Mouse (Mus musculus) neutrophil, adult 5-6 weeks (primary cell): ENCODE data around the gene Gemin5. TPM values are rescaled to one million over a fixed set of nuclear protein-coding genes. Genes with fewer than 3 reads are reported as not detected.
"Not testable (repeated sequence)": the region's sequence is repeated elsewhere in the genome, so short reads cannot be mapped to it uniquely, and the experiment has no call there.

Experiments used
- ATAC-seq: fragments of 151-379, 151-347 bp; 2 replicates; pipeline ENCODE4 v1.8.0; 2017; ENCODE audit warnings: mild to moderate bottlenecking, moderate TSS enrichment; ENCODE audit not compliant: insufficient number of reproducible peaks, poor library complexity, low FRiP score, severe bottlenecking; ENCODE audit errors: extremely low read depth
- total RNA-seq: library from RNA; stranded (forward); fragments of 200-1000 nt; gene quantifications from 2 replicates; pipeline ENCODE4 v1.2.3, GENCODE M21; 2017

Gene Gemin5
- total RNA-seq, 1 experiment from 2014 or later: 10.5 TPM

DNA sequence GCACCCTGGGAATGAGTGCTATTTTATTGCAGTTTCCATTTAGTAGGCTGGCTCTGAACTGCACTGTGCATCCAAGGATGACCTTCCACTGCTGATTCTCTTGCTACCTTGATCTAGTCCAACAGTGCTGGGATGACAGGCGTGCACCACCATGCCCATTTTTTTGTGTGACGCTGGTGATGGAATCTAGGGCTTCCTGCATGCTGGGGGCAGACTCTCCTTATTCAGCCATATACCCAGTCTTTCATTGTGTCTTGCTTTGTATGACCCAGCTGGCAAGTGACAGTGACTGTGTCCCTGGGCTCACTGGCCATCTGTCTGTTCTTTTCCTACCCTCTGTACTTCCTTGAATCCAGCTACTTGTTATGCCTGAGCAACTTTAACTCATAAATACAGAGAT, 44.6 kb downstream of the Gemin5 start:
- no peak for ATAC-seq

DNA sequence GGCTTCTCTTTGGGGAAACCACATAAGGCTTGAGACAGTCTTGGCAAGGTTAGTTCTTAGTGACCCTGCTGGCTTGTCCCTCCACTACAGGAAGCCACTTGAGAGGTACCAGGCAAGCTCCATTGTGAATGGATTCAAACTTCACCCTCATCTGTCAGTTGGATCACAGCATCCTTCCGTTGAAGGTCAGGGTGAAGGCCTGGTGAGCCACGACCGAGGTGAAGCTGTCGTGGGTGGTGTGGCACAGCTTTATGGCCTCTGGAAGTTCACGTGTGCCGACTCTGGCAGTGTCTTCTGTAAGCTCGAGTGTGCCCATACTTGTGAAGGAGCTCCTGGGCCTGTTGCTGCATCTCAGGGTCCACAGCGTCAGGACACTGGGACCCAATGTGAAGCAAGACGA, 47.0 kb downstream of the Gemin5 start:
- ATAC-seq: no peak

DNA sequence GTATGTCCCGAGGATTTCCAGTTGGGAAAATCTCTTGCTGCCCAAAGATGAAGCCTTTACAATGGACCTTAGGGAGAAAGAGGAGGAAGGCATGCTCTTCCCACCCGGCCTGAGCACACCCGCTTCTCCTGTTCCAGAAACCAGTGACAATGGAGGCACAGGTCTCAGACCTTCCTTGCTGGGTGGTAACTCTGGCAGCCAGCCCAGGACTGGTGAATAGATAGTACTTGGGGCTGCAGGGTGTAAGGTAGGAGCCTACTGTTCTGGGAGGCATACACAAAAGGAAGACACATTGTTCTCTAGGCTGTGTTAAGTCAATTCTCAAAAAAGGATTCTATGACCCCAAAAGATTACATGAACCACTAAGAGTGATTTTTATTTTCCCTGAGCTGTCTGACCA, 47.7 kb downstream of the Gemin5 start:
- ATAC-seq: no peak

DNA sequence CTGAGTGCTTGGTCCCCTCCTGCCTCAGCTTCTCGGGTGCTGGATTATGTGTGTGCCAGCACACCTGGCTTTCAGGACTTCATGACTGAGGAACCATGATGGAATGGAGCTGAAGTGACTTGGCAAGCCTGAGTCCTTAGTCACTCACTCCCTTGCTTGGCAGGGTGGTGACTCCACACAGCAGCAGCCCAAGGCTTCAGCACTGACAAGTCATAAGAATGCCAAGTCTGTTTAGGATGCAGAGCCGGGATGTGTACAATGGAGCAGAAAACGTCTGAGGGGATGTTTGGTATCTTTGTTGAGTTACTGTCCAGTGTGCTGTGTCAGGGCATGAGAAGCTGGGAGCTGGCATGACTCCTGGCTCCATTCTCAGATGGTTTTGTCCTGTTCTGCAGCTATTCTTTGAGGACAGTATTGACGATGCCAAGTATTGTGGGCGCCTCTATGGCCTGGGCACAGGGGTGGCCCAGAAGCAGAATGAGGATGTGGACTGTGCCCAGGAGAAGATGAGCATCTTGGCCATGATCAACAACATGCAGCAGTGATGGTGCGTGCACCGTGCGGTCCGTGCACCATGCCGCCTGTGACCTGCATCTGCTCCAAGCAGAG, 51.2 kb downstream of the Gemin5 start:
- ATAC-seq: no peak

DNA sequence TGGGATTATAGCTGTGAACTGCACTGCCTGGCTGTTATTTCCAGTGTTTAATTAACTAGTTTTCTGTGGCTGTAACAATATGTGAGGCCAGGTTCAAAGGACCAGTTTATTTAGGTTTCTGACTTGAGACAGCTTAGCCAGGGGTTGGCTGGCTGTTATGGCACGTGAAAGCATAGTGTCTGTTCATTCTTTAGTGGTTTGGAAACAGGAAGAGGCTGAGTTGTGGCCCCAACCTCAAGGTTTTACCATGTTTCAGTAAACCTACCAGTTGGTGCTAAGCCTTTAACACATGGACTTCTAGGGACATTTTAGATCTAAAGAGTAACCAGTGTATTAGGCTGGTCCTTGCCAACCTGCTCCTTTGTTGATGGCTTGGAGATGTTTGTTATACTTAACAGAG, 51.8 kb downstream of the Gemin5 start:
- ATAC-seq: no peak

DNA sequence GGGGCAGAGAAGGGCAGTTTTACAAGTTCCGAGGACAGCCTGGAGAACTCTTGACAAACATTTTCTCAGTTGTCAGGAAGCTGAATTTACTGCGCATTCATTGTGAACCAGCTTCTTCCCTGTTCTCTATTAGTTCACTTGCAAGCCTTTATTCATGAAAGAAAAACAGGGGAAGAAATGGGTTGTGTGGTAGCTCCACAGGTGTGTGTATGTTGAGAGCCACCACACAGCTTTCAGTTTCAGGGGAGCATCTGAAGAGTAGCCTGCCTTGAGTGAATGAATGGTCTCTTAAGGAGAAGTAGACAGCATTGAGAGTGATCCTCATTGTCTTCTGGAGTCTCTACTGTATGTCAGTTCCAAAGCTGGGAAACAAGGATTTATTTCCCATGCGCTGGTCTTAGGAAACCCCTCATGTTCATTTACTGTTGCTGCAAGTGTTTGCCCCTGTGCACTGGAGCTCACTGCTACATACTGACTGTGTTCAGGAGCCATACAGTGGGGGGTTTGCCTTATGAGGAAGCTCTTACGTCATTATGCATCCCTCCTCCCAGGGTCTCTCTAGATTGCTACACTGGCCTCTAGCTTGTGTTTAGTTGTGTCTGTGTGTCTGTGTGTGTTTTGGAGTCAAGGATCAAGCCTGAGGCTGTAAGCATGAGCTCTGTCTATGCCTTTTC, 60.5 kb downstream of the Gemin5 start:
- ATAC-seq: no peak

DNA sequence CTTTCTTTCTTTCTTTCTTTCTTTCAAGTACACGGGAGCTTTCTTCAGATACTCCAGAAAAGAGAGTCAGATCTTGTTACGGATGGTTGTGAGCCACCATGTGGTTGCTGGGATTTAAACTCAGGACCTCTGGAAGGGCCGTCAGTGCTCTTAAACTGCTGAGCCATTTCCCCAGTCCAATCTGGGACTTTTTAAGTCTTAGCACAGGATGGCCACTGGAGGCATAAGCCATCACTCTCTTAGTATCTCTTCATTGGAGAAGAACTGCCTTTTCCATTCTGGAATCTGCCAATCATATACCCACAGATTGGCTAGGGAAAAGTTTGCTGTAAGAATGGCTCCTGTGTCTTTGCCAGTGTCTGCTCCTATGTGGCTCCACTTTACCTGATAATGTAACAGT, 61.3 kb downstream of the Gemin5 start:
- no peak for ATAC-seq

DNA sequence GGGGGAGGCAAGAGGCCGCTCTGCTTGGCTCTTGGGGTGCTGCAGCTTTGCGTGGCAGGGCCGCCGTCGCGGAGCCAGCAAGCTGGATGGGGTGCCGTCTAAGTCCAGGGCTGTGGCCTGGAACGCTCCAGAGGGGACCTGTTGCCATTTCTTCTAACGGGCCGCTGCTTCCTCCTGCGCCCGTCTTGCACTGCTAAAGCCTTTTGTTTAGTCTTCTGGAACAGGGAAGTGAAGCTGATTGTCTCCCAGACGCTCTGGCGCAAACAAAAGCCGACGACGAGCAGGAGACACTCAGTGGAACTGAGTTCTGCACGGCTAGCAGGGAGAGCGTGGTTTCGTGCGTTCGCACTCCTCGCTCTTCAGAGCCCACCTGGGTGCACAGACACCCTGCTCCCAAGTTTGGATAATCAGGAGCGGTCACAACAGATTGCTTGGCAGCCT, 64.0 kb downstream of the Gemin5 start:
- ATAC-seq: peak; percentile 18; the same call in 1 of the 2 replicates

DNA sequence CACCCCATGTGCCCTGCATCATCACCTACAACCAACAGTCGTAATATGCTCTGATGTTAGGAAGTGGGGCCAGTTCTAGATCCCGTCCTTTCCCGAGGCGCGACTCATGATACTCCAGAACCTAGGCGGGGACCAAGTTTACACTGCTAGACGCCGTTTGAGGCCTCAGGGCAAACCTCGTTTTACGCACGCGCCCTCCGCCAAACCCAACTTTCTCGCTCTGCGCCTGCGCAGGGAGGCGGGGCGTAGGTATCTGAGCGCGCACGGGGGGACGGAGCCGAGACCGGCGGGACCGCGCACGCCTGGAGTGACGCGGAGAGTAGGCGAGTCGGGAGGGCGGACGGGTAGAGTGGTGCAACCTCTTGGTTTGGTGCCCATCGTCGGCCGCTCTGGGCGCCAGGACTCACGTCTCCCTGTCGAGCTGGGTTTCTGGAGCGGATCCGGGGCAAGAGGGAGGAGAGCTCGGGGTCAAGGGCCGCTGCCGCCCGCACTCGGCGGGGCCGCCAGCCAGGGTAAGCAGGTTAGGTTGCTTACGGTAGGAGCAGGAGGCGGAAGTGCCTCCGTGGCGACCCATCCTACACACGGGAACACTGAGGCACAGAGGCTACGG, 64.5 kb downstream of the Gemin5 start, which contains the start of gene Cnot8:
Cnot8 (plus strand) TSS at position 457 of the 610 bp plus-strand sequence.
- peak; percentile 96 for ATAC-seq

DNA sequence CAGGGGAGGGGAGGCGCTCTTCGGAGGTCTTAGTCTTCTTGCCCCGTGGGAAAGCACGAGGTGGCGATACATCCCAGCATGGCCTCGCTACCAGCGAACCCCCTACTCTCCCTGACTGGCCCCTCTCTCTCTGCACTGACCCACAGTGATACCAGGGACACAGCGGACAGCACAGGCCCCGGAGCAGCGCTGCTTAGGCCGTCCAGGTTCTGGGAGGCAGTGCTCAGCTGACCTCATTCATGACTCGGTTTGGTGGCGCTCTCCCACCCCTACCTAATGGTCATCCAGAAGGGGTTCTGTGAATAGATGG, 65.0 kb downstream of the Gemin5 start:
- ATAC-seq: no peak

DNA sequence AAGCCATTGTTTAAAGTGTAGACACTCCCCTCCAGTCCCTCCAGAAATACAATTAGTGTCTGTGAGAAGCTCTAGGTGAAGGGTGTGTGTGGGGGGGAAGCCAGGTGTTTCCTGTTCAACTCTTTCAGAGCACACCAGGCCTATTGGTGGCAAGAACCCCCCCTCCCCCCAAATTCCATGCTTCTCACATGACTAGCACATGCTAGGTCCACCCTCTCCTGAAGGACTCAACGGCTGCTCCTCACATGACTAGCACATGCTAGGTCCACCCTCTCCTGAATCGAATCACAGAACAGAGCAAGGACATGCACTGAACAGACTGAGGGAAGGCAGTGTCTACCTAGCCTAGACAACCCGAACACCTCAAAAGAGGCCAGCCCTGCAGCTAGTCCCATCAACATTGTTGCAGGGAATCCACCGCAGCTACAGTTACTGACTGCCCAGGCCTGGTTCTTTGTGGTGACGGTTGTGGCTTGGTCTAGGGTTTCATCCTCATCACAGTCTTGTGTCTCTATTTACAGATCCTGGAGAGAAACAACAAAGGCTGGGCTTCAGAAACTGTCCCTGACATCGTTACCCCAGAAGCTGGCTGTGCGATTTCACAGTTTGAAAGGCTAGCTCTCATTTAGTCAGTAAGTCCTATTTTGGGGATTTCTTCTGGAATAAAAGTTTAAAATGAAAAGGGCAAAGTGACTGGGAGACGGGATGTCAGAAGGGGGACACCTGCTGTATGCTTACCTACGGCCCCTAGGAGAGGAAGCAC, 65.6 kb downstream of the Gemin5 start:
- ATAC-seq: no peak

DNA sequence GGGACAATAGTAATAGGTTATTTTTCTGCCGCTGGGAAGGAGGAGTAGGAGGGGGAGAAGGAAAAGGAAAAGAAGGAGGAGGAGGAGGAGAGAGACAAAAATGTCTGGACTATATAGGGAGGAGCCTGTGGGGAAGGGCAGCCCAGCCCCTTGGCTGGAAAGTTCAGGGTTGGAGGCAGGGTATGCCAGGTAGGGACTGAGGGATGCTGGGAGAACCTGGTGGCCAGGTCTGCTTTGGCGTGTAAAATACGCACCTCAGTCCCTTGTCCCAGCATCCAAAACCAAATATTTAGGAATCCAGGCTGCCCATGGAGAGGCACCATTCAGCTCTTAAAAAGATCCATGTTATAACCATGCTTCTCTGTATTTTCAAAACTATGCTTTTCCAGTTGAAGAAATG, 66.2 kb downstream of the Gemin5 start:
- ATAC-seq: no peak

DNA sequence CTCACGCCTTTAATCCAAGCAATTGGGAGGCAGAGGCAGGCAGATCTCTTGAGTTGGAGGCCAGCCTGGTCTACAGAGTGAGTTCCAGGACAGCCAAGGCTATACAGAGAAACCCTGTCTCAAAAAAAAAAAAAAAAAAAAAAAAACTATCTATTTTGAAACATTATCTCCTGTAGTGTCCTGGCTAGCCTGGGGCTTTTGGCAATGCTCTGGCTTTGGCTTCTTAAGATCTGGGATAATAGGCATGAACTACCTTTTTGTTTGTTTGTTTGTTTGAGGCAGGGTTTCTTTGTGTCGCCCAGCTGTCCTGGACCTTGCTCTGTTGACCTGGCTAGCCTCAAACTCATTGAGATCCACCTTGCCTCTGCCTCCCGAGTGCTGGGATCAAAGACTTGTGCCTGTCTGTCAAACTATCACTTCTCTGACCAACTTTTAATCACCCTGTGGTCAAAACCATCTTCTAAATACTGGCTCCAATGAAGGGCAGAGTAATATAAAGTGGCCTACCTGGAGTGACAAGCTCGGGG, 67.1 kb downstream of the Gemin5 start:
- ATAC-seq: no peak

DNA sequence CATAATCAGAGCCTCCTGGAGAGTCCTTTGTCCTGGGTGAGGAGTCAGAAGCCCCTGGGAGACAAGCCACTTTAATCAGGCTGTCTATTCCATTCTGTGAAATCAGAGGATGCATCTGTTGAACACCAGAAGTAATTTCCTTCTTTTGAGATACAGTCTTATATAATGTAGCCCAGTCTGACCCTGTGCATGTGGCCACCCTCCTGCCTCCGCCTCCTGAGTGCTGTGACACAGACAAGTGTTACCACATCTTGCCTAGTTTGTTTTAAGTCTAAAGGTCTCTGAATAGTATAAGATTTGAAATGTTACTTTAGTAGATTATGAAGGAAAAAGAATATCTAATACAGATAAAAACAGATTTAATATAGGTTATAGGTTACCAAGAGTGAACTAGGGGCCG, 68.3 kb downstream of the Gemin5 start:
- ATAC-seq: no peak

DNA sequence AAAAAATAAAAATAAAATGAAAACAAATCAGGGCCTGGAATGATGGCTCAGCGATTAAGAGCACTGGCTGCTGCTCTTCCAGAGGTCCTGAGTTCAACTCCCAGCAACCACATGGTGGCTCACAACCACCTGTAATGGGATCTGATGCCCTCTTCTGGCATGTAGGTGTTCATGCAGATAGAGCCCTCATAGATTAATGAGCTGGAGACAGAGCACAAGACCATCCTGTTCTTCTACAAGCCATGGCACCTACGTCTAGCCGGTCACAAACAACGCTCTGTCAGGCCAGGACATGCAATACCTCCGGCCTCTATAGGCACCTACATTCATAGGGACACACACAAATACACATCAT, 70.0 kb downstream of the Gemin5 start:
- ATAC-seq: not testable (repeated sequence)

DNA sequence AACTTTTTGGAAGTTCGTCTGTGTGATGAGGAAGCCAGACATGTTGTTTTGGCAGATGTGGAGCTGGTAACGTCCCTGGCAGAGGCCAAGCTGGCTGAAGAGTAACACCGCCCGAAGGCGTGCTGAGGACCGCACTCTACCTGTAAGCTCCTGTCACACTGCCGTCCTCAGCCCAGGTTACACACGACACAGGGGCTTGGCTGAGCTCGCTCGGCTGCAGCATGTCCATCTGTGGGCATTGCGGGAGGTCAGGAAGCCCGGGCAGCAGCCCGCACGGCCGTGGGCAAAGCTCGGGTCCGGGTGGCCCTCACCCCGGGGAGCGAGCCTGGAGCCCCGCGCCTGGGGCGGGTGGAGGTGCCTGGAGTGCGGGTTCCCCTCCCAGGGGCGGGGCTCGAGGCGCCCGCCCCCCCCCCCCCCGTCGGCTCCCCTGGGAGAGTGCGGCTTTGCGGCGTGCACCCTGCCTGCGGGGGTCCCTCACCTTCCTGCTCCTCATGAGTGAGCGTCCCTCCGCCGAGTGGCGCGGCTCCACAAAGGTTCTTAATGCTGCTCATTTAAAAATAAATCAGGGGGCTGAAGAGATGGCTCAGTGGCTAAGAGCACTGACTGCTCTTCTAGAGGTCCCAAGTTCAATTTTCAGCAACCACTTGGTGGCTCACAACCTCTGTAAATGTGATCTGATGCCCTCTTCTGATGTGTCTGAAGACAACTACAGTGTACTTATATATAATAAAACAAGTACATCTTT, 70.5 kb downstream of the Gemin5 start:
- ATAC-seq: 0 out of 2 replicates have a peak, but pooled peaks have one; percentile 11

DNA sequence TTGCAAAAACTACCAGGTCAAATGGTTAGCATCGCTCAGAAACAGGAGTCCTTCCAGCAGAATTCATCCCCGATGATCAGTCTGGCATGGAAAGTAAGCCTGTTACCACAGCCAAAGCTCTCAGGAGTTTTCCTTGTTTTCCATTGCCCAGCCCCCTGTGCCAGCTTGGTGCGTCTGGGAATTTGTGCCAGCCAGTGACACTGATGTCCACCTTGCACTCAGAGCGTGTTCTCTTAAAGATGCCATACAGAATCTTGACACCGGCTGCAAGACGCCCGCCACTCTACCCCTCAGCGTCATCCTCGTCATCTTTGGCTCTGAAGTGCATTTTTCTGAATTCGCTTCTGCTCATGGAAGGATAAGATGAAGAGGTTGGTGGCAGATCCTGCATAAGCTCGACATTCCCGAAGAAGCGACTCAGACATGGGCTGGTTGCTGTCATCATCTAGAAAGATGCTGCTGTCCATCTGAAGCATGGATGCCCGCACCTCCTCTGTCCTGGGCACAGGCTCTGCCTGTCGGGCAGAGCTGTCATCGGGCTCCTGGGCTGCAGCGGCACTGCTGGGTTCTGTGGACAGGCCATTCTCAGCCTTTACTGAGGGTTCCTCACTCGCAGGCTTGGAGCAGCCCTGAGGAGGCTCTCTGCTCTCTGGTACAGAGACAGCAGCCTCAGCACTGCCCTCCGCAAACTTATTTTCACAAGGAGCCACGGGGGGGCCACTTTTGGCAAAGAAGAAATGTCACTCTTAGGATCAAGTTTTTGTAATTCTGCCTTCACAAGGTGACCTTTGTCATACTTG, 71.3 kb downstream of the Gemin5 start:
- ATAC-seq: no peak

DNA sequence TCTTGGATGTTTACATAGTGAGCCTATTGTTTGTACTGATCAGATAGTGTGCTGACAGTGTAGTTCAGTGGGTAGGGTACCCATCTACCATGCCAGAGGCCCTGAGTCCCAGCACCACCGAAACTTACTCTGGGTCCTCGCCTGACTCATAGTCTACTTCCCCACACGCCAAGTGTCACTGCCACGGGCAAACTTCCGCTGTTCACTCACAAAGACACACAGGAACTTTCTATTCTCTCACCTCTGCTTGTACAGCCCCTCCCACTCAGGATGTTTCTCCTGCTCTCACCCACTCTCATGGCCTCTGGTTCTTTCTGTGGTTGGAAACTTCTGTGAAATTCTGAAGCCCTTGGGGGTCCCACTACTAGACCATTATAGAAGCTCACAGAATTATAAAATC, 72.2 kb downstream of the Gemin5 start:
- peak; percentile 67 for ATAC-seq
